Mouse (Mus musculus) hindbrain, embryonic 11.5 days (tissue): ENCODE measurements around the gene Kif3a. TPM values are rescaled to one million over a fixed set of nuclear protein-coding genes. Genes with fewer than 3 reads are reported as not detected.
"Not testable (repeated sequence)": the region's sequence is repeated elsewhere in the genome, so short reads cannot be mapped to it uniquely, and the experiment has no call there.

ENCODE experiments used
- ATAC-seq: fragments of 200-750 bp; cut with Nextera tagmentation; 2 replicates; pipeline ENCODE4 v1.8.0; 2017; ENCODE audit warnings: mild to moderate bottlenecking, moderate TSS enrichment, moderate library complexity; ENCODE audit not compliant: low FRiP score
- DNase-seq: peaks from one replicate; pipeline ENCODE4 v3.0.0-alpha.2; 2015; ENCODE audit warnings: low spot score
- H3K27ac ChIP-seq: fragments of 300-500 bp; sonication (generic); 2 replicates; pipeline ENCODE4 v1.5.1; 2014; ENCODE audit warnings: mild to moderate bottlenecking, low read depth, low read length
- H3K27me3 ChIP-seq: fragments of 300-500 bp; sonication (generic); 2 replicates; pipeline ENCODE4 v1.6.1; 2014; ENCODE audit warnings: mild to moderate bottlenecking, low read length, moderate library complexity, mixed read lengths; ENCODE audit not compliant: control insufficient read depth, insufficient read depth
- H3K36me3 ChIP-seq: fragments of 300-500 bp; sonication (generic); 2 replicates; pipeline ENCODE4 v1.6.1; 2014; ENCODE audit warnings: mild to moderate bottlenecking, low read length, moderate library complexity, mixed read lengths; ENCODE audit not compliant: control insufficient read depth, insufficient read depth
- H3K4me1 ChIP-seq: fragments of 300-500 bp; sonication (generic); replicated peaks from 2 replicates; pipeline ENCODE4 v1.6.1; 2014; ENCODE audit warnings: low read length, mixed read lengths; ENCODE audit not compliant: control insufficient read depth, insufficient read depth
- H3K4me2 ChIP-seq: fragments of 300-500 bp; sonication (generic); replicated peaks from 2 replicates; pipeline ENCODE4 v1.6.1; 2014; ENCODE audit warnings: mild to moderate bottlenecking, low read depth, low read length
- H3K4me3 ChIP-seq: fragments of 300-500 bp; sonication (generic); 2 replicates; pipeline ENCODE4 v1.5.1; 2014; ENCODE audit warnings: low read depth, low read length
- H3K9ac ChIP-seq: fragments of 300-500 bp; sonication (generic); 2 replicates; pipeline ENCODE4 v1.6.1; 2014; ENCODE audit warnings: low read depth, low read length
- H3K9me3 ChIP-seq: fragments of 300-500 bp; sonication (generic); 2 replicates; pipeline ENCODE4 v1.6.1; 2016; ENCODE audit warnings: low read length; ENCODE audit not compliant: control insufficient read depth
- WGBS: fragments of 180-500 bp; shearing (Covaris S2); extraction: QIAGEN DNeasy Blood & Tissue Kit; methylation state at CpG from one replicate; pipeline ENCODE4 v1.1.7; 2014; 5-methylcytosine and 5-hydroxymethylcytosine counted together
- polyA plus RNA-seq: library from polyadenylated mRNA; unstranded; fragments of >200 nt; fragmentation: Nextera tagmentation; extraction: Ambion mirVana; gene quantifications from 2 replicates; pipeline ENCODE4 v1.2.1, GENCODE M21; 2014

The Kif3a gene
- polyA plus RNA-seq, 1 experiment from 2014 or later = 118 TPM

DNA sequence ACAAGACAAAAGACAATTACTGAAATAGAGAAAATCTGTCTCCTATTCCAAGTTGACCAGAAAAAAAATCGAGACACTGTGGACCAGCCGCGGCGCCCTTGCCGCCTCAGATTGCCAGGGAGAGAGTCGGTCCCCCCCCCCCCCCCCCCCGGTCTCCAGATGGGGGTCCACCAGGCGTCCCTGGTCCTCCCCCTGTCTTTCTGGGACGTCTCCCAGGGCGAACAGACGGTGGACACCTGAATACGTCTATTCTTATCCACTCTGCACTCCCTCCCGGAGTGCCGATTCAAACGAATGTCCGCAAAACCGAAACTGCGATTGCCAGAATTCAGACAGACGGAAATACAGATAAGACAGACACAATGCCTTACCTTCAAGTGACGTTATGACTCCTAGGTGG is 10.7 kb upstream of the Kif3a start:
- H3K36me3 ChIP-seq, H3K9me3 ChIP-seq, H3K4me2 ChIP-seq, H3K9ac ChIP-seq, H3K4me3 ChIP-seq, H3K27me3 ChIP-seq, H3K27ac ChIP-seq, H3K4me1 ChIP-seq, ATAC-seq, DNase-seq: not testable (repeated sequence)
- 95% methylated on average over 14 of the region's 20 CpGs for WGBS

- not testable (repeated sequence) for H3K27me3 ChIP-seq, H3K4me1 ChIP-seq, H3K9ac ChIP-seq, H3K9me3 ChIP-seq, H3K4me2 ChIP-seq, H3K36me3 ChIP-seq, DNase-seq, H3K27ac ChIP-seq, ATAC-seq, H3K4me3 ChIP-seq
- WGBS = 100% methylated on average over 1 of the region's 3 CpGs
Observed at GRCm38 (mm10) chr11:53557992-53558391, 9.2 kb upstream of the Kif3a start.

DNA sequence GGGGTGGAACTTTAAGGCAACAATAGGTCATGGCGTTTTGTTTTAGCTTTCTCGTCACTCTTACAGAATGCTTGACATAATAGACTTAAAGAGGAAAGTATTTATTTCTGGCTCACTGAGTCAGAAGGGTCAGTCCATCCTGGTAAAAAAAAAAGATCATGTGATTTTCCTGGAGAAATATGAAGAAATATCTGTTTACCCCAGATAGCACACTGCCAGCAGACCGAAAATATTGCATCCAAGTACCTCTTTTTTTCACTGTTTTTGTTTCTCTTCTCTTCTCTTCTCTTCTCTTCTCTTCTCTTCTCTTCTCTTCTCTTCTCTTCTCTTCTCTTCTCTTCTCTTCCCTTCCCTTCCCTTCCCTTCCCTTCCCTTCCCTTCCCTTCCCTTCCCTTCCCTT is 7.2 kb upstream of the Kif3a start:
- H3K4me3 ChIP-seq, H3K4me1 ChIP-seq, H3K9me3 ChIP-seq, ATAC-seq, H3K9ac ChIP-seq, H3K36me3 ChIP-seq, DNase-seq, H3K27me3 ChIP-seq, H3K4me2 ChIP-seq, H3K27ac ChIP-seq: not testable (repeated sequence)
- 100% methylated on average over 1 of the region's 3 CpGs for WGBS

DNA sequence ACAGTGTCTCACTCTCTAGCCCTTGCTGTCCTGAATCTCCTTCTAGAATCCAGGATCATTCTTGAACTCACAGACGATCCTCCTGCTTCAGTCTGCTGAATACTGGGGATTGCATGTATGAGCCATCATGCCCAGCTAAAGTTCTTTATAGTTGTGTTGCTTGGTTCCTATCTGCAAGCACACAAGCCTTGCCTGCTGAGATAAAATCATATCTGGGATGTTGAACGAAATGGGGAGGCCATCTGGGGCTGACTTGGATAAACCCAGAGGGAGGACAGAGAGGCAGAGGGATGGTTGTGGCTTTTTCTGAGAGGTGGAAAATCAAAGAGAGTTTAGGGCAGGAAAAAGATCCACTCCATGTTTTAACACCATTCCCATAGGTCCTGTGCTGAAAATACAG is 5.2 kb upstream of the Kif3a start:
- WGBS = 82% methylated on average over 2 of the region's 2 CpGs
- no peak for ATAC-seq
- H3K9me3 ChIP-seq = no peaks in the 10 kb centered on the region

DNA sequence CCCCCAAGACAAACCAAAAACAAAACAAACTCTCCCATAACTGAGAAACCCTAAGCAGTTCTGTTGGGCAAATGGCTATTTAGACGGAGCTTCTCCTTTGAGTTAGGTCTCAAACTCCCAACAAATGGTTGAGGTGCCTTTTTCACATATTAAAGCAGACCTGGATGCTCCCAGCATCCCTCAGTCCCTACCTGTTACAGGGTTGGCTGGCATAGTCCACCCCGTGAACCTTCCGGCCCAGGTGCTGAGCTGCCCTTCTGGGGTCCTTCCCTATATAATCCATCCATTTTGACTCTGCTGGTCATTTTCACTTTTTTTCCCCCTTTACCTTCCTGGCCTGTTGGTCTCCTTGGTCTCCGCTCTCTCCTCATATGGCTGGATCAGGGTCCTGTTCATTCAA is 533 bp upstream of the Kif3a start:
- Histone ChIP-seq H3K9me3 (no peaks in the 10 kb centered on the region), H3K4me1 (0 out of 2 replicates have a peak, but pooled peaks cover 2% of the 10 kb centered on the region), H3K27ac (no peak overlapping the region), H3K27me3 (no peaks in the 10 kb centered on the region), H3K9ac (peak overlapping the region; percentile 47; the same call in 1 of the 2 replicates), H3K4me3 (no peak overlapping the region; the same call in 1 of the 2 replicates), H3K4me2 (peak overlapping the region; percentile 47), H3K36me3 (no peaks in the 10 kb centered on the region)
- ATAC-seq = peak; percentile 33; the same call in 1 of the 2 replicates
- no peak for DNase-seq
- 86% methylated on average over 4 of the region's 4 CpGs for WGBS

More for the DNA sequence above, 5.2 kb upstream of the Kif3a start:
- no peaks in the 10 kb centered on the region for H3K27me3 ChIP-seq
- no peak overlapping the region for H3K27ac ChIP-seq
- 0 out of 2 replicates have a peak, but pooled peaks cover 2% of the 10 kb centered on the region for H3K4me1 ChIP-seq
- H3K36me3 ChIP-seq = no peaks in the 10 kb centered on the region
- H3K4me2 ChIP-seq = no peak overlapping the region
- DNase-seq = no peak
- H3K4me3 ChIP-seq = no peak overlapping the region
- H3K9ac ChIP-seq = no peak overlapping the region

DNA sequence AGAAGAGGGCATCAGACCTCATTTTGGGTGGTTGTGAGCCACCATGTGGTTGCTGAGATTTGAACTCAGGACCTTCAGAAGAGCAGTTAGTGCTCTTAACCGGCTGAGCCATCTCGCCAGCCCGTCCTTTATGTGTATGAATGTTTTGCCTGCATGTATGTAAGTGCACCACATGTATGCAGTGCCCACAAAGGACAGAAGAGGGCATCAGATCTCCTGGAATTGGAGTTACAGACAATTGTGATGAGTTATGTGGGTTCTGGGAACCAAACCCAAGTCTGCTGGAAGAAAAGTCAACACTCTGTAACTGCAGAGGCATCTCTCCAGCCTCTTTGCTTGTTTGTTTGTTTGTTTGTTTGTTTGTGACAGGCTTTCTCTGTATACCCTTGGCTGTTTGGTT is 13.4 kb downstream of the Kif3a start:
- H3K4me1 ChIP-seq = no peaks in the 10 kb centered on the region
- H3K9me3 ChIP-seq = no peaks in the 10 kb centered on the region
- WGBS = 98% methylated on average over 3 of the region's 3 CpGs
- no peaks in the 10 kb centered on the region for H3K27me3 ChIP-seq
- 0 out of 2 replicates have a peak, but pooled peaks cover 3% of the 10 kb centered on the region for H3K36me3 ChIP-seq
- ATAC-seq (no peak), DNase-seq (no peak)
- H3K4me2 ChIP-seq = no peak overlapping the region
- no peak overlapping the region for H3K9ac ChIP-seq
- no peak overlapping the region for H3K27ac ChIP-seq
- no peak overlapping the region for H3K4me3 ChIP-seq

- Histone ChIP-seq H3K9ac (no peak overlapping the region), H3K4me3 (no peak overlapping the region), H3K36me3 (no peaks in the 10 kb centered on the region), H3K27ac (no peak overlapping the region), H3K4me2 (no peak overlapping the region), H3K9me3 (no peaks in the 10 kb centered on the region), H3K27me3 (no peaks in the 10 kb centered on the region), H3K4me1 (no peaks in the 10 kb centered on the region)
- 73% methylated on average over 10 of the region's 10 CpGs for WGBS
- ATAC-seq = no peak
- DNase-seq = no peak
Observed at GRCm38 (mm10) chr11:53583151-53583550, 16.0 kb downstream of the Kif3a start.

GRCm38 (mm10) chr11:53584849-53585248 is 17.7 kb downstream of the Kif3a start:
- H3K4me1 ChIP-seq = no peaks in the 10 kb centered on the region
- ATAC-seq (no peak), DNase-seq (peak; percentile 41)
- H3K4me3 ChIP-seq = no peak overlapping the region
- H3K36me3 ChIP-seq = 0 out of 2 replicates have a peak, but pooled peaks cover 2% of the 10 kb centered on the region
- H3K9me3 ChIP-seq = no peaks in the 10 kb centered on the region
- H3K27me3 ChIP-seq = no peaks in the 10 kb centered on the region
- no peak overlapping the region for H3K27ac ChIP-seq
- no peak overlapping the region for H3K4me2 ChIP-seq
- no peak overlapping the region for H3K9ac ChIP-seq
- 78% methylated on average over 3 of the region's 3 CpGs for whole genome bisulfite sequencing

DNA sequence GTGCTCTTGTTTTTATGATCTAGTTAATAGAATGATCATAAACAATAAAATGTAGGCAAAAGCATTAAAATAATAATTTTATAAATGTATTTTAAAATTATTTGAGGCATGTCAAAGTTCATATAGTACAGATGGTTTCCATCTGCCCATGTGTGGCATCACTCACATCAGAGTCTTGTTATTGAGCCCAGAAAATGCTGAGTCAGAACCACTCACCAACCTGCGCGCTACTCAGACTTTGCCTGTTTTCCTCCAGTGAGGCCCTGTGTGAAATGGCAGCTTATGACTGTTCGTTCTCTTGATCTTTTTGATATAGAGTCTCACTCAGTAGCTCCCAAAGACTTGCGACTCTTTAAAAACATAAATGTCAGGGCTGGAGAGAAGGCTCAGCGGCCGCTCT is 18.3 kb downstream of the Kif3a start:
- ATAC-seq (no peak), DNase-seq (no peak)
- no peak overlapping the region for H3K4me2 ChIP-seq
- no peaks in the 10 kb centered on the region for H3K4me1 ChIP-seq
- H3K27me3 ChIP-seq = no peaks in the 10 kb centered on the region
- 0 out of 2 replicates have a peak, but pooled peaks cover 2% of the 10 kb centered on the region for H3K36me3 ChIP-seq
- no peak overlapping the region for H3K4me3 ChIP-seq
- no peak overlapping the region for H3K9ac ChIP-seq
- no peaks in the 10 kb centered on the region for H3K9me3 ChIP-seq
- WGBS = 96% methylated on average over 6 of the region's 6 CpGs
- H3K27ac ChIP-seq = no peak overlapping the region
